Mouse (Mus musculus): ENCODE measurements around the gene Fmod. TPM values are rescaled to one million over a fixed set of nuclear protein-coding genes. Genes with fewer than 3 reads are reported as not detected.

Fmod gene
- polyA plus RNA-seq, 1 experiment: 9.7 TPM

DNA sequence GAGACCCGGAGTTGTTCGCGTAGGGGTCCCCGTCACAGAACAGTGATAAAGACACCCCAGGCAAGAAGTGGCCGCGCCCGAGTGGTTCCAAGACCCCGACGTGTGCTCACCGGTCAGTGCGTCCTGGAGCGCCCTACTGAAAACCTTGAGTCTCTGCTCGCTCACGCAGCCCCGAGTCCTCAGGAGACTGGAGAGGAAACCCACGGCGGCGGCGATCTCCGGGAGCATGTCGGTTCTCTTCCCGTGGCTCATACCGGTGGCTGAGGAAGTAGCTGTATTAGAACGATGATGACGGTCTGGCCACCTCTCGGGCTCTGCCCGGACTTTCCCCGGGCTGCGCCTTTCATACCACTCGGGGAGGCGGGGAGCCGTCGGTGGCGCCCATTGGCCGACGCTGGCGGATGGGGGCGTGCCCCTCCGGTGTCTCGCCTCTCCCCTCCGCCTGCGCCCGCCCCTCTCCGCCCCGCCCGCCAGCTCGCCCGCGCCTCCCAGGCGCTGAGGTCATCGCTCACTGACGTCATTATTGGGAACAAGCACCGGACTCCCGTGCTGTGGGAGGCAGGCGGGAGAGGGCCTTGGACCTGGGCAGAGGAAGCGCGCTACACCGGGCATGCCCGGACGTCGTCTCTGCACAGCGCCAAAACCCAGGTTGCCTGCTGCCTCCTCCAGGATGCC lies 41.9 kb downstream of the Fmod start, which contains the start of gene Btg2:
Gene Btg2, minus strand, starts transcription at position 319 of the 675 bp plus-strand sequence.
- peak within 1 kb of the TSS; percentile 80 for H3K4me3 ChIP-seq (ENCODE audit: insufficient read depth, low read depth, low read length)
- 1% methylated on average over 62 of the region's 62 CpGs for WGBS
- no peaks in the 10 kb centered on the region for H3K27me3 ChIP-seq (replicated peaks; ENCODE audit: control insufficient read depth, insufficient read depth, low read length)
- peaks cover 16% of the 10 kb centered on the region; the same call in 1 of the 2 replicates for H3K4me1 ChIP-seq (ENCODE audit: control insufficient read depth, insufficient read depth, low read length)
- DNase-seq: peak; percentile 99
- TF ChIP-seq POLR2A (IDR thresholded peaks at IDR 0.05; ENCODE audit: low read depth, low read length) (peak; percentile 99), CTCF (conservative IDR thresholded peaks at IDR 0.05; ENCODE audit: insufficient read depth, insufficient read length, low read depth, low read length) (no peak)
- H3K27ac ChIP-seq (ENCODE audit: insufficient read depth, low read depth, low read length): peak within 1 kb of the TSS; percentile 85
- H3K36me3 ChIP-seq (ENCODE audit: control insufficient read depth, insufficient read depth, low read length): peaks cover 2% of the 10 kb centered on the region; the same call in 1 of the 2 replicates

DNA sequence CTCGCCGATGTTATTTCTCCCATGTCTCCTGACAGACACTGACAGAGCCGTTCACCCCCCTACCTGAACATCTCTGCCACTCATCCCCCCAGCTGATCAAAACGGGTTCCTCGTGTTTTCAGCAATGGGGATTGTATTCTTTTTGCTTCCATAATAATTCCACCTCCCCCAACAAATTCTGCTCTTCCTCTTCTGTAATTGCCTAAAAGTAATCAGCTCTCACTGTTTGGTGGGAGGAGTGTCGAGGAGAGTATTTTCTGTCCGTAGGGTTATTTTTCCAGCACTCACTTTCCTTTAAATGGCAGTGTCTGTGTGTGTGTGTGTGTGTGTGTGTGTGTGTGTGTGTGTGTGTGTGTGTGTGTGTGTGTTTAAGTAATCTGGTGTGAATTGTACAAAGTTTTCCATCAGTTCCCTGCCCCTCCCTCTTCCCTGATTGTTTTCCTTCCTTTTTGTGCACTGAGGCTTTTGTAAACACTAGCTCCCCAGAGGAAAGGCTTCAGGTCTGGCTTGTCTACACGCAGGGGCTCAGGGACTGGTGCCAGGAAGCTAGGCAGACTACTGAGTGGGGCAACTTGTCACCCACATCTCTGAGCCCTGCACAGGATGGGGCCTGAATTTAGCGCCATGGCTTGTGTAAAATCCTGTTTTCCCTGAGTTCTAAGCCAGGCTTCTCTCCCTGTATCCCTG lies 42.6 kb downstream of the Fmod start:
- DNase-seq: peak; percentile 89
- Histone ChIP-seq H3K4me3 (ENCODE audit: insufficient read depth, low read depth, low read length) (peak overlapping the region; percentile 25), H3K4me1 (ENCODE audit: control insufficient read depth, insufficient read depth, low read length) (peaks cover 14% of the 10 kb centered on the region; the same call in 1 of the 2 replicates), H3K27me3 (replicated peaks; ENCODE audit: control insufficient read depth, insufficient read depth, low read length) (no peaks in the 10 kb centered on the region), H3K27ac (ENCODE audit: insufficient read depth, low read depth, low read length) (peak overlapping the region; percentile 85), H3K36me3 (ENCODE audit: control insufficient read depth, insufficient read depth, low read length) (peaks cover 2% of the 10 kb centered on the region; the same call in 1 of the 2 replicates)
- TF ChIP-seq CTCF (conservative IDR thresholded peaks at IDR 0.05; ENCODE audit: insufficient read depth, insufficient read length, low read depth, low read length) (no peak), POLR2A (IDR thresholded peaks at IDR 0.05; ENCODE audit: low read depth, low read length) (no peak)
- WGBS: 16% methylated on average over 9 of the region's 9 CpGs

GRCm38 (mm10) chr1:134080406-134080805 lies 43.4 kb downstream of the Fmod start:
- peaks cover 2% of the 10 kb centered on the region; the same call in 1 of the 2 replicates for H3K36me3 ChIP-seq (ENCODE audit: control insufficient read depth, insufficient read depth, low read length)
- H3K27ac ChIP-seq (ENCODE audit: insufficient read depth, low read depth, low read length): peak overlapping the region; percentile 20
- TF ChIP-seq CTCF (conservative IDR thresholded peaks at IDR 0.05; ENCODE audit: insufficient read depth, insufficient read length, low read depth, low read length) (no peak), POLR2A (IDR thresholded peaks at IDR 0.05; ENCODE audit: low read depth, low read length) (no peak)
- H3K4me3 ChIP-seq (ENCODE audit: insufficient read depth, low read depth, low read length): no peak overlapping the region
- WGBS: 89% methylated on average over 4 of the region's 4 CpGs
- no peaks in the 10 kb centered on the region for H3K27me3 ChIP-seq (replicated peaks; ENCODE audit: control insufficient read depth, insufficient read depth, low read length)
- no peak for DNase-seq
- H3K4me1 ChIP-seq (ENCODE audit: control insufficient read depth, insufficient read depth, low read length): peaks cover 14% of the 10 kb centered on the region; the same call in 1 of the 2 replicates

DNA sequence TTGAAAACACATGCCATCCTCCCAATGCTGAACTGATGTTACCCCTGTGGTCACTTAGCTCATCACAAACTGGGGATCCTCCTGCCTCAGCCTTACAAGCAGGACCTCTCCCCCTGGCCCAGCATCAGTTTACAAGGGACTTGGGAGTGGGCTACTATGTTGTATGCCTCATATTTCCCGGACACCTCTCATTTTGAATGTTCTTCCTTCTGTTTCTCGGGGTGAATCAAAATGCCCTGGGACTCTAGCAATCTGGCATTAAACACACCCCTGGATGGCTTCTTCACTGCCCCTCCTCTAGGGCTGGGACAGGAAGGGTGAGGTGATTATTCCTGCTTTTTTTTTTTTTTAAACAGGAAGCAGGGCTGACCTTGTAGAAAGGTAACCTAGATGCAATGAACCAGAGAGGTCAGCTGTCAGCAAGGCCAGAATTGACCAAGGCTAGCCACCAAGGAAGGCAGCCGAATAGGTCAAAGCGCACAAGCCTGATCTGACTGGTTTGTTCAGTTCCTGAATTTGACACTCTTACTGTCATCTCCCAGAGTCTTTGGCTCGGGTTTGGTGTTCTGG lies 43.9 kb downstream of the Fmod start:
- peaks cover 2% of the 10 kb centered on the region; the same call in 1 of the 2 replicates for H3K36me3 ChIP-seq (ENCODE audit: control insufficient read depth, insufficient read depth, low read length)
- H3K4me3 ChIP-seq (ENCODE audit: insufficient read depth, low read depth, low read length): no peak overlapping the region
- TF ChIP-seq CTCF (conservative IDR thresholded peaks at IDR 0.05; ENCODE audit: insufficient read depth, insufficient read length, low read depth, low read length): no peak
- TF ChIP-seq POLR2A (IDR thresholded peaks at IDR 0.05; ENCODE audit: low read depth, low read length): no peak
- peaks cover 14% of the 10 kb centered on the region; the same call in 1 of the 2 replicates for H3K4me1 ChIP-seq (ENCODE audit: control insufficient read depth, insufficient read depth, low read length)
- H3K27ac ChIP-seq (ENCODE audit: insufficient read depth, low read depth, low read length): peak overlapping the region; percentile 21; the same call in 1 of the 2 replicates
- peak; percentile 66 for DNase-seq
- 51% methylated on average over 5 of the region's 5 CpGs for WGBS
- no peaks in the 10 kb centered on the region for H3K27me3 ChIP-seq (replicated peaks; ENCODE audit: control insufficient read depth, insufficient read depth, low read length)

GRCm38 (mm10) chr1:134082987-134083516 lies 46.0 kb downstream of the Fmod start:
- Histone ChIP-seq H3K27me3 (replicated peaks; ENCODE audit: control insufficient read depth, insufficient read depth, low read length) (no peaks in the 10 kb centered on the region), H3K36me3 (ENCODE audit: control insufficient read depth, insufficient read depth, low read length) (no peaks in the 10 kb centered on the region), H3K27ac (ENCODE audit: insufficient read depth, low read depth, low read length) (peak overlapping the region; percentile 30; the same call in 1 of the 2 replicates), H3K4me3 (ENCODE audit: insufficient read depth, low read depth, low read length) (no peak overlapping the region), H3K4me1 (ENCODE audit: control insufficient read depth, insufficient read depth, low read length) (peaks cover 22% of the 10 kb centered on the region; the same call in 1 of the 2 replicates)
- WGBS: 58% methylated on average over 11 of the region's 11 CpGs
- no peak for DNase-seq
- TF ChIP-seq POLR2A (IDR thresholded peaks at IDR 0.05; ENCODE audit: low read depth, low read length) (no peak), CTCF (conservative IDR thresholded peaks at IDR 0.05; ENCODE audit: insufficient read depth, insufficient read length, low read depth, low read length) (no peak)

GRCm38 (mm10) chr1:134083676-134084075 lies 46.6 kb downstream of the Fmod start:
- no peak overlapping the region for H3K27ac ChIP-seq (ENCODE audit: insufficient read depth, low read depth, low read length)
- no peaks in the 10 kb centered on the region for H3K27me3 ChIP-seq (replicated peaks; ENCODE audit: control insufficient read depth, insufficient read depth, low read length)
- WGBS: 88% methylated on average over 8 of the region's 8 CpGs
- H3K4me3 ChIP-seq (ENCODE audit: insufficient read depth, low read depth, low read length): no peak overlapping the region
- DNase-seq: no peak
- H3K4me1 ChIP-seq (ENCODE audit: control insufficient read depth, insufficient read depth, low read length): peaks cover 22% of the 10 kb centered on the region; the same call in 1 of the 2 replicates
- TF ChIP-seq CTCF (conservative IDR thresholded peaks at IDR 0.05; ENCODE audit: insufficient read depth, insufficient read length, low read depth, low read length) (no peak), POLR2A (IDR thresholded peaks at IDR 0.05; ENCODE audit: low read depth, low read length) (no peak)
- H3K36me3 ChIP-seq (ENCODE audit: control insufficient read depth, insufficient read depth, low read length): no peaks in the 10 kb centered on the region

Data from kidney, adult 2 months (tissue).